Mouse (Mus musculus) forelimb bud, embryonic 11.5 days (tissue): ENCODE data around the gene Phf7.

Experiments
- DNase-seq: peaks from one replicate; pipeline ENCODE4 v3.0.0-alpha.2; 2012; ENCODE audit warnings: low read depth, low spot score

Phf7 gene

GRCm38 (mm10) chr14:31199599-31199998 lies 51.5 kb downstream of the Phf7 start:
- DNase-seq: no peak

- DNase-seq: no peak
Measured at GRCm38 (mm10) chr14:31197547-31198516, 53.3 kb downstream of the Phf7 start.

- DNase-seq: no peak
Measured at GRCm38 (mm10) chr14:31195968-31196367, 55.1 kb downstream of the Phf7 start.

- no peak for DNase-seq
Measured at GRCm38 (mm10) chr14:31195521-31195920, 55.6 kb downstream of the Phf7 start.

- DNase-seq: no peak
Measured at GRCm38 (mm10) chr14:31194891-31195513, 56.1 kb downstream of the Phf7 start.

GRCm38 (mm10) chr14:31194441-31194840 lies 56.7 kb downstream of the Phf7 start:
- DNase-seq: no peak

- DNase-seq: no peak
Measured at GRCm38 (mm10) chr14:31193791-31194190, 57.3 kb downstream of the Phf7 start.

GRCm38 (mm10) chr14:31191936-31192335 lies 59.2 kb downstream of the Phf7 start:
- no peak for DNase-seq

GRCm38 (mm10) chr14:31189348-31189747 lies 61.8 kb downstream of the Phf7 start:
- no peak for DNase-seq

- no peak for DNase-seq
Measured at GRCm38 (mm10) chr14:31188771-31189181, 62.3 kb downstream of the Phf7 start.
